Mouse (Mus musculus): ENCODE data around the gene Nav2. TPM values are rescaled to one million over a fixed set of nuclear protein-coding genes. Genes with fewer than 3 reads are reported as not detected.

Gene Nav2
- total and polyA plus RNA-seq, 3 experiments = 20.4 to 49.9 (median 34.4) TPM

DNA sequence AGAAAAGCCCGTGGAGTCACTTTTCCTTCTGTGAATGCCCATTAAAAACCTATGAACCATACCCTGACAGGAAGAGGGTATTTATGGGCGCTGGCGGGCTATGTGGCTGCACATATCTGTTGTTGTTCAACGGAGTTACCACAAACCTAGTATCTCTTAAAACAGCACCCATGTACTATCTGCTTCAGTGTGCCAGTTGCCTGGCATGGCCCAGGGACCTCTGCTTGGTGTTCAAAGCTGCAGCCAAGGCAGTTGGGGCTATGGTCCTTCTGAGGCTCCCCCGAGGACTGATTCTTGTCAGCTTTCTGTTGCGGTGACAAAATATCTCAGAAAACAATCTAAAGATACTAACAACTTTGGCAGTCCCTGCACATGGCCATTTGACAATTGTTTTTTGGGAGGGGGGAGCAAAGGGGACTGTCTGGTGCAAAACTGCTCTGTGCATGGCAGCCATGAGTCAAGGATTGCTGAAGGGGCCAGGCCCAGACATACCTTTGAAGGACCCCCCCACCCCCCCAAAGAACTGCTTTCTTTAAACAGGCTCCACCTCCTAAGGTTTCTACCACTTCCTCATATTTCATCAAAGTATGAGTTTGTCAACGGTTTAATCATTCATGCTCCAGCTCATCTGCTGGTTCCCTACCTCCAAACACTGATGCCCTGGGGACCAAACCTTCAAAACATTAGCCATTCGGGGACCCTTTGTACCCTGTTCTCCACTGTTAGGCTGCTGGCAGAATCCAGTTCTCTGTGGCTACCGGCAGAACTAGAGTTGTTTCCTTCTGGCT is 43.7 kb upstream of the Nav2 start:
- DNase-seq = no peak
- WGBS = 84% methylated on average over 9 of the region's 9 CpGs

GRCm38 (mm10) chr7:48867576-48867975 is 40.9 kb upstream of the Nav2 start:
- Histone ChIP-seq H3K36me3 (ENCODE audit: control insufficient read depth, insufficient read depth, low read length) (no peaks in the 10 kb centered on the region), H3K27me3 (ENCODE audit: control insufficient read depth, insufficient read depth, low read length) (no peaks in the 10 kb centered on the region), H3K4me3 (no peak overlapping the region), H3K9ac (ENCODE audit: low read depth, low read length) (no peak overlapping the region), H3K27ac (no peak overlapping the region), H3K4me1 (ENCODE audit: control insufficient read depth, insufficient read depth, low read length) (no peaks in the 10 kb centered on the region), H3K79me2 (replicated peaks; ENCODE audit: control insufficient read depth, insufficient read depth, low read length) (no peaks in the 10 kb centered on the region)
- TF ChIP-seq EP300 (IDR thresholded peaks at IDR 0.05; ENCODE audit: insufficient read depth, low read depth, low read length) (no peak), CTCF (IDR thresholded peaks at IDR 0.05) (no peak)
- intact Hi-C loops (cut with DNase I) = no loop called here
- WGBS = 66% methylated on average over 18 of the region's 18 CpGs
- peak in 1 of 2 experiments; percentile 48 for DNase-seq

More for the DNA sequence above, 43.7 kb upstream of the Nav2 start:
- no peaks in the 10 kb centered on the region for H3K79me2 ChIP-seq (replicated peaks; ENCODE audit: control insufficient read depth, insufficient read depth, low read length)
- H3K4me1 ChIP-seq (ENCODE audit: control insufficient read depth, insufficient read depth, low read length) = no peaks in the 10 kb centered on the region
- no peak overlapping the region for H3K9ac ChIP-seq (ENCODE audit: low read depth, low read length)
- intact Hi-C loops (cut with DNase I) = no loop called here
- no peaks in the 10 kb centered on the region for H3K27me3 ChIP-seq (ENCODE audit: control insufficient read depth, insufficient read depth, low read length)
- no peak overlapping the region for H3K27ac ChIP-seq
- H3K36me3 ChIP-seq (ENCODE audit: control insufficient read depth, insufficient read depth, low read length) = no peaks in the 10 kb centered on the region
- no peak overlapping the region for H3K4me3 ChIP-seq
- no peak for TF ChIP-seq POLR2A (IDR thresholded peaks at IDR 0.05; ENCODE audit: insufficient read depth, low read depth, low read length)
- no peak for TF ChIP-seq EP300 (IDR thresholded peaks at IDR 0.05; ENCODE audit: insufficient read depth, low read depth, low read length)
- TF ChIP-seq CTCF (IDR thresholded peaks at IDR 0.05) = no peak

DNA sequence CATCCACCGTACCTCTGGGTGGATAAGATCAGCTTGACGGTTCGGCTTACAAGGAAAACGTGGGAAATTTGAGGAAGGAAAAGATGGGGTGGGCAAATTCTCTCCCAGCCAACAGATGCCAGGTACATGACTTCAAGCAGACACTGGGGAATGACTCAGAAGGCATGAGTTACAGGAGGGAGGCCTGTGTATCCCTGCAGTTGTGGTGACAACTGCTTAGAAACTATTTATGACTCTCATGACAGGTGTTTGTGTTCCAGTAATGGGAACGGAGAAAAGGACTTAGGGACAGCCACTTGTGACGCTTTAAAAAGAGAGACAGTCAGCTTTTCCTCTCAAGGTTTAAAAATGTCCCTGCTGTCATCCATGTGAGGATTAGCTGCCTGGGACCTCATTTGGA is 38.4 kb upstream of the Nav2 start:
- Histone ChIP-seq H3K27me3 (ENCODE audit: control insufficient read depth, insufficient read depth, low read length) (no peaks in the 10 kb centered on the region), H3K4me3 (no peak overlapping the region), H3K4me1 (ENCODE audit: control insufficient read depth, insufficient read depth, low read length) (no peaks in the 10 kb centered on the region), H3K79me2 (replicated peaks; ENCODE audit: control insufficient read depth, insufficient read depth, low read length) (no peaks in the 10 kb centered on the region), H3K27ac (no peak overlapping the region), H3K36me3 (ENCODE audit: control insufficient read depth, insufficient read depth, low read length) (no peaks in the 10 kb centered on the region), H3K9ac (ENCODE audit: low read depth, low read length) (no peak overlapping the region)
- WGBS = 82% methylated on average over 6 of the region's 6 CpGs
- no peak for DNase-seq
- TF ChIP-seq EP300 (IDR thresholded peaks at IDR 0.05; ENCODE audit: insufficient read depth, low read depth, low read length) (no peak), POLR2A (IDR thresholded peaks at IDR 0.05; ENCODE audit: insufficient read depth, low read depth, low read length) (no peak), CTCF (IDR thresholded peaks at IDR 0.05) (no peak)
- intact Hi-C loops (cut with DNase I) = no loop called here

DNA sequence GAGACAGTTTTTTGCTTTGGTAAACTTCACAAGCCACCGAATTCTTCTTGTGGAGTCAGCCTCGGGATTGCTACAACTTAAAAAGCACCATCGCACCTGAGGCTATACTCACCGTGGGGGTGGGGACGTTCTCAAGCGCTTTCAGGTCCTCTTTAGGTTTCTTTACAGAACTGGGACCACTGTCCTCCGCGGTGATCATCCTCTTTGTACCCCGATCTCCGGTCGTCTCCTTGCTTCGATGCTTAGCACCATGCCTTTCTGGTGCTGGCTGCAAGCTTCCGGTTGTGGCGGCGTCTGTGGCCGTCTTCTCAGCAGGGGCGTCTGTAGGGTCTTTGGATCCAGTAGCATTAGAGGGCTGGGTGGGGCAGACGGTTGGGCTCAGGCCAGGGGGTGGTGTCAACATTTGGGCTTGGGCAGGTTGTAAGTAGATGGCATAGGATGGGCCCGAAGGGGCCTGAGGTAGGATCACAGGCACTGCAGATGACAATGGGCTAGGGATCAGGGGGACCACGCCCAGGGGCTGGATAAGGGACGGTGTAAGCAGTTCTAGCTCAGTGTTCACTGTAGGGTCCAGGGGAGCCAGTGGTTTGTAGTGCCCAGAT is 37.8 kb upstream of the Nav2 start:
- no peaks in the 10 kb centered on the region for H3K4me1 ChIP-seq (ENCODE audit: control insufficient read depth, insufficient read depth, low read length)
- TF ChIP-seq EP300 (IDR thresholded peaks at IDR 0.05; ENCODE audit: insufficient read depth, low read depth, low read length) (no peak), POLR2A (IDR thresholded peaks at IDR 0.05; ENCODE audit: insufficient read depth, low read depth, low read length) (no peak), CTCF (IDR thresholded peaks at IDR 0.05) (no peak)
- no peaks in the 10 kb centered on the region for H3K36me3 ChIP-seq (ENCODE audit: control insufficient read depth, insufficient read depth, low read length)
- H3K9ac ChIP-seq (ENCODE audit: low read depth, low read length) = no peak overlapping the region
- intact Hi-C loops (cut with DNase I) = no loop called here
- DNase-seq = no peak
- WGBS = 95% methylated on average over 21 of the region's 21 CpGs
- H3K4me3 ChIP-seq = no peak overlapping the region
- no peak overlapping the region for H3K27ac ChIP-seq
- H3K27me3 ChIP-seq (ENCODE audit: control insufficient read depth, insufficient read depth, low read length) = no peaks in the 10 kb centered on the region
- H3K79me2 ChIP-seq (replicated peaks; ENCODE audit: control insufficient read depth, insufficient read depth, low read length) = no peaks in the 10 kb centered on the region

GRCm38 (mm10) chr7:48871292-48871691 is 37.2 kb upstream of the Nav2 start:
- intact Hi-C loops (cut with DNase I) = no loop called here
- Histone ChIP-seq H3K79me2 (replicated peaks; ENCODE audit: control insufficient read depth, insufficient read depth, low read length) (no peaks in the 10 kb centered on the region), H3K27me3 (ENCODE audit: control insufficient read depth, insufficient read depth, low read length) (no peaks in the 10 kb centered on the region), H3K27ac (no peak overlapping the region), H3K9ac (ENCODE audit: low read depth, low read length) (no peak overlapping the region), H3K36me3 (ENCODE audit: control insufficient read depth, insufficient read depth, low read length) (no peaks in the 10 kb centered on the region), H3K4me1 (ENCODE audit: control insufficient read depth, insufficient read depth, low read length) (no peaks in the 10 kb centered on the region), H3K4me3 (no peak overlapping the region)
- no peak for TF ChIP-seq EP300 (IDR thresholded peaks at IDR 0.05; ENCODE audit: insufficient read depth, low read depth, low read length)
- TF ChIP-seq POLR2A (IDR thresholded peaks at IDR 0.05; ENCODE audit: insufficient read depth, low read depth, low read length) = no peak
- TF ChIP-seq CTCF (IDR thresholded peaks at IDR 0.05) = no peak
- DNase-seq = no peak
- 82% methylated on average over 11 of the region's 11 CpGs for WGBS

DNA sequence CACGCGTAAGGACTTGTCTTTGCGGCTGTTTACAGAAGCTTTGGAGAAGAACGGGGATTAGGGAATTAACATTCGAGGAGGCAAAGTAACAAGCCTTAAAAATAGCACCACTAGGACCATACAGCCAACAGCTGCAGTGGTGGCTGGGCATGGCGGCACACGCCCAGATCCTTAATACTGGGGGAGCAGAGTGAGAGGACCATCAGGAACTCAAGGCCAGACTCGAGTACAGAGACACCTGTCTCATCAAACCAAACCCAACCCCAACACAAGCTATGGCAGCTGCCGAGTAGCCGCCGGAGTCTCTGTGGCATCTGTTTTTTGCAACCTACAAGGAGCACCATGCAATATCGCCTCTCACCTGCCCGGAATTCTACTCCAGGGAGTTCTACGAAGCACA is 33.4 kb upstream of the Nav2 start:
- Histone ChIP-seq H3K27me3 (ENCODE audit: control insufficient read depth, insufficient read depth, low read length) (no peaks in the 10 kb centered on the region), H3K9ac (ENCODE audit: low read depth, low read length) (no peak overlapping the region), H3K27ac (peak overlapping the region; percentile 43; the same call in 1 of the 2 replicates), H3K79me2 (replicated peaks; ENCODE audit: control insufficient read depth, insufficient read depth, low read length) (no peaks in the 10 kb centered on the region), H3K36me3 (ENCODE audit: control insufficient read depth, insufficient read depth, low read length) (no peaks in the 10 kb centered on the region), H3K4me1 (ENCODE audit: control insufficient read depth, insufficient read depth, low read length) (no peaks in the 10 kb centered on the region), H3K4me3 (no peak overlapping the region)
- intact Hi-C loops (cut with DNase I) = loop anchor here (5.0 kb wide), 1 partner anchor 43 kb away; no protein-coding TSS in a partner anchor
- no peak for DNase-seq
- 74% methylated on average over 14 of the region's 14 CpGs for WGBS
- no peak for TF ChIP-seq EP300 (IDR thresholded peaks at IDR 0.05; ENCODE audit: insufficient read depth, low read depth, low read length)
- TF ChIP-seq CTCF (IDR thresholded peaks at IDR 0.05) = no peak
- no peak for TF ChIP-seq POLR2A (IDR thresholded peaks at IDR 0.05; ENCODE audit: insufficient read depth, low read depth, low read length)

Measured in heart, adult 2 months (tissue).